Mouse (Mus musculus) stomach, postnatal 0 days (tissue): ENCODE data around the gene S100a4.

Experiments
- CTCF ChIP-seq: IDR thresholded peaks from 2 replicates; pipeline ENCODE4 v1.5.1; 2016; ENCODE audit warnings: antibody characterized with exemption, low read depth, mild to moderate bottlenecking, moderate library complexity
- EP300 ChIP-seq: optimal IDR thresholded peaks from 2 replicates; pipeline ENCODE3; 2016; ENCODE audit warnings: antibody characterized with exemption

DNA sequence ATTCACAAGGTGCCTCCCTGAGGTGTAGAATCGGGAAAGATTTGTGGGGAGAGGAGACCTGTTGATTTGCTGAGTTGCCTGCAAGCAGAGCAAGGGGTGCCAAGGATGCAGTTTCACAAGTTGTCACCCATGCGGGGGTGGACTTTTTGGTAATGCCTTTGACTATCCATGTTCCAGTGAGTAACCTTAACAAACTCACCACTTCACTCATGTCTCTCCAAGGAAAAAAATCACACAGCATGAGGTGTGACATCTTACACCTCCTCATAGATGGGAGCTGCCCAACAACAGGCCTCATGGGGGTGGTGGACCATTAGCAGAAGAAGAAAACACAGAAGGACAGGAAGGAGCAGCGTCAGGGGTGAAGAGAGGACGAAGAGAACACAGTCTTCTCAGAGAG is 21.0 kb upstream of the S100a4 start:
- TF ChIP-seq CTCF (no peak), EP300 (no peak)
